In genomic region chr16:10488769-10489481, GRCm38 (mm10) we compare ENCODE assay signal across 19 mouse cellular contexts. TPM values are rescaled to one million over a fixed set of nuclear protein-coding genes. Genes with fewer than 3 reads are reported as not detected.
A peak's percentile ranks its signal among the peaks of the same experiment; 100 is the strongest.
DNase-seq lines count a peak whose midpoint lies in the region; ATAC-seq and TF ChIP-seq lines count a peak whose summit lies in the region.
"Had no signal": no experiment of that assay in that cellular context is flagged by ENCODE, and none has a peak within 500 bp of the region (broad histone marks: within the 10 kb centered on the region; RNA-seq: fewer than 3 reads in every experiment).

No protein-coding gene starts in this region.

- WGBS in kidney, embryonic 15.5 days, result 61% methylated on average over 7 of the region's 7 CpGs
- WGBS in thymus, adult 2 months, result 86% methylated on average over 7 of the region's 7 CpGs

- peaks cover 14% of the 10 kb centered on the region; the same call in 1 of the 2 replicates for H3K27me3 ChIP-seq in kidney, embryonic 15.5 days
- no peaks in the 10 kb centered on the region for H3K27me3 ChIP-seq in thymus, adult 2 months (ENCODE audit: control insufficient read depth, insufficient read depth, low read length)

- H3K9ac ChIP-seq in kidney, embryonic 15.5 days, result no peak overlapping the region
- H3K9ac ChIP-seq: liver, embryonic 13.5 days had no signal

- H3K27ac ChIP-seq in gastrocnemius, adult 2 months, result no peak overlapping the region
- peak overlapping the region; percentile 54 for H3K27ac ChIP-seq in kidney, embryonic 15.5 days
- H3K27ac ChIP-seq in thymus, adult 2 months (ENCODE audit: control insufficient read depth, insufficient read depth, low read length), result peak overlapping the region; percentile 13; the same call in 1 of the 2 replicates
- H3K27ac ChIP-seq: forebrain, embryonic 12.5 days; hindbrain, embryonic 10.5 days; liver, embryonic 13.5 days had no signal

- H3K36me3 ChIP-seq in kidney, embryonic 15.5 days, result no peaks in the 10 kb centered on the region
- H3K36me3 ChIP-seq in thymus, adult 2 months (ENCODE audit: control insufficient read depth, insufficient read depth, low read length), result no peaks in the 10 kb centered on the region
- H3K36me3 ChIP-seq: forebrain, embryonic 12.5 days; hindbrain, embryonic 10.5 days; liver, embryonic 13.5 days had no signal

- DNase-seq in gastrocnemius, adult 2 months, result no peak
- DNase-seq in gastrocnemius, postnatal 14 days, result no peak
- no peak for DNase-seq in kidney, postnatal 10 days
- DNase-seq in thymus, adult 2 months, result no peak
- no peak for DNase-seq in thymus, postnatal 0 days (ENCODE audit: low spot score)
- DNase-seq in adrenal gland, postnatal 36 days, result no peak
- no peak for DNase-seq in c-Kit-positive CD71-positive TER-119-positive erythroid progenitor cells, embryonic 14.5 days (ENCODE audit: low spot score)
- DNase-seq: adrenal gland, postnatal 25 days; cerebellum, postnatal 36 days; left cerebral cortex, postnatal 4 days; liver, embryonic 13.5 days; lung, postnatal 10 days; right cerebral cortex, adult 18-20 months; thymus, postnatal 14 days had no signal

- intact Hi-C loops in gastrocnemius, adult 2 months (cut with DNase I), result no loop called here
- intact Hi-C loops in gastrocnemius, postnatal 14 days (cut with DNase I; ENCODE audit: low total_unique reads), result no loop called here

- no peaks in the 10 kb centered on the region; the same call in 1 of the 2 replicates for H3K9me3 ChIP-seq in kidney, embryonic 15.5 days (replicated peaks)
- H3K9me3 ChIP-seq: forebrain, embryonic 12.5 days; hindbrain, embryonic 10.5 days; liver, embryonic 13.5 days had no signal

- H3K4me2 ChIP-seq in kidney, embryonic 15.5 days, result peak overlapping the region; percentile 56; the same call in 1 of the 2 replicates

- TF ChIP-seq CTCF in gastrocnemius, adult 2 months (IDR thresholded peaks at IDR 0.05), result no peak
- no peak for TF ChIP-seq CTCF in thymus, adult 2 months (IDR thresholded peaks at IDR 0.05; ENCODE audit: borderline replicate concordance, control insufficient read depth, extremely low read depth, insufficient read depth, low read length, poor library complexity)

- H3K4me3 ChIP-seq in gastrocnemius, adult 2 months, result peak overlapping the region; percentile 58; the same call in 1 of the 2 replicates
- H3K4me3 ChIP-seq in kidney, embryonic 15.5 days (replicated peaks), result no peak overlapping the region
- no peak overlapping the region for H3K4me3 ChIP-seq in thymus, adult 2 months (ENCODE audit: control insufficient read depth, insufficient read depth, low read length)
- H3K4me3 ChIP-seq: forebrain, embryonic 12.5 days; liver, embryonic 13.5 days; myocyte had no signal

- peak; percentile 38 for ATAC-seq in kidney, embryonic 15.5 days (replicated peaks; ENCODE audit: low FRiP score)
- ATAC-seq: activated CD4-positive, CD25-positive, alpha-beta regulatory T cell, adult 4 months had no signal

- TF ChIP-seq POLR2A in thymus, adult 2 months (IDR thresholded peaks at IDR 0.05; ENCODE audit: control insufficient read depth, extremely low read depth, insufficient read depth, low read length, poor library complexity), result no peak

- H3K4me1 ChIP-seq in kidney, embryonic 15.5 days, result peaks cover 14% of the 10 kb centered on the region
- 0 out of 2 replicates have a peak, but pooled peaks cover 4% of the 10 kb centered on the region for H3K4me1 ChIP-seq in thymus, adult 2 months (replicated peaks; ENCODE audit: control insufficient read depth, insufficient read depth, low read length)
- H3K4me1 ChIP-seq: forebrain, embryonic 12.5 days; liver, embryonic 13.5 days had no signal

RNA-seq across cellular contexts. Expression of gene Ciita, which starts 9.1 kb away (rescaled TPM):
- under 1 TPM; 0.11 to 0.15 TPM for total RNA-seq in gastrocnemius, adult 2 months (2021)
- total RNA-seq in gastrocnemius, postnatal 14 days (2021), result under 1 TPM; 0.14 to 0.22 TPM
- polyA plus RNA-seq in kidney, embryonic 15.5 days (2015; fragmentation: Nextera tagmentation; extraction: Ambion mirVana), result 0.49 and 1.0 TPM in 2 replicates
- 30.1 and 31.5 TPM in 2 replicates for polyA plus RNA-seq in thymus, adult 2 months (2012; rRNA removed)
- polyA plus RNA-seq in thymus, postnatal 0 days (2015; fragmentation: Nextera tagmentation; extraction: Ambion mirVana), result 21.1 and 22.6 TPM in 2 replicates
- total RNA-seq in adrenal gland, postnatal 36 days (2021), result 1 to 10 TPM; 1.7 TPM

RNA-seq across cellular contexts. Expression of gene Tvp23a, which starts 41.8 kb away (rescaled TPM):
- total RNA-seq in gastrocnemius, adult 2 months (2021), result under 1 TPM in 1 of 2 experiments, not detected in 1; 0.11 TPM
- under 1 TPM; 0.69 to 0.80 TPM for total RNA-seq in gastrocnemius, postnatal 14 days (2021)
- 12.7 and 15.8 TPM in 2 replicates for polyA plus RNA-seq in kidney, embryonic 15.5 days (2015; fragmentation: Nextera tagmentation; extraction: Ambion mirVana)
- 3.2 and 3.7 TPM in 2 replicates for polyA plus RNA-seq in thymus, adult 2 months (2012; rRNA removed)
- polyA plus RNA-seq in thymus, postnatal 0 days (2015; fragmentation: Nextera tagmentation; extraction: Ambion mirVana), result 3.1 and 3.6 TPM in 2 replicates
- 1 to 10 TPM; 1.2 to 1.6 TPM for total RNA-seq in adrenal gland, postnatal 36 days (2021)

RNA-seq across cellular contexts. Expression of gene Dexi, which starts 53.9 kb away (rescaled TPM):
- 10 to 100 TPM; 43.7 to 43.9 TPM for total RNA-seq in gastrocnemius, adult 2 months (2021)
- total RNA-seq in gastrocnemius, postnatal 14 days (2021), result 10 to 100 TPM; 25.9 to 26.0 TPM
- 18.4 and 18.5 TPM in 2 replicates for polyA plus RNA-seq in kidney, embryonic 15.5 days (2015; fragmentation: Nextera tagmentation; extraction: Ambion mirVana)
- 122 and 146 TPM in 2 replicates for polyA plus RNA-seq in thymus, adult 2 months (2012; rRNA removed)
- 27.0 and 35.2 TPM in 2 replicates for polyA plus RNA-seq in thymus, postnatal 0 days (2015; fragmentation: Nextera tagmentation; extraction: Ambion mirVana)
- 10 to 100 TPM; 21.0 to 22.4 TPM for total RNA-seq in adrenal gland, postnatal 36 days (2021)

RNA-seq across cellular contexts. Expression of gene Clec16a, which starts 56.2 kb away (rescaled TPM):
- 10 to 100 TPM; 60.6 to 72.7 TPM for total RNA-seq in gastrocnemius, adult 2 months (2021)
- 10 to 100 TPM; 26.2 to 28.4 TPM for total RNA-seq in gastrocnemius, postnatal 14 days (2021)
- 34.7 and 35.0 TPM in 2 replicates for polyA plus RNA-seq in kidney, embryonic 15.5 days (2015; fragmentation: Nextera tagmentation; extraction: Ambion mirVana)
- 25.2 and 30.1 TPM in 2 replicates for polyA plus RNA-seq in thymus, adult 2 months (2012; rRNA removed)
- 38.5 and 50.7 TPM in 2 replicates for polyA plus RNA-seq in thymus, postnatal 0 days (2015; fragmentation: Nextera tagmentation; extraction: Ambion mirVana)
- 10 to 100 TPM; 37.4 to 46.9 TPM for total RNA-seq in adrenal gland, postnatal 36 days (2021)
